16 mouse cellular contexts compared by ENCODE assay signal in the genomic region with DNA sequence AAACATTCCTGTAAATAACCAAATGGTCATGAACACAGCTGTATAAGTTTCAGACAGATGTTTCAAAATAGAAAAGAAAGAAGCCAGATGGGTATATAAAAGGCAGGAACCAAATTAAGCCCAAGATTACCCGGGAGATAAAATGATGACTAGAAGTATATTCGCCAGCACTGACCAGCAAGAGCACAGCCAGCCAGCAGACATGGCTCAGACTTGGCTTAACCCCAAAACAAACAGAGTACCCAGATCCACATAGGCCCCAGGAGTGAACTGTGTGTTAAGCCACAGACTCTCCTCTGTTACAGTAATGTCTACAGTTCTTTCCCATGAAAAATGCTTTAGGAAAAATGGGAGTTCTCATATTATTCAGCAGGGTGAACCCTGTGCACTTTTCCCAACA.
DNase-seq lines count a peak whose midpoint lies in the region; ATAC-seq and TF ChIP-seq lines count a peak whose summit lies in the region.
"Had no signal": no experiment of that assay in that cellular context is flagged by ENCODE, and none has a peak within 500 bp of the region (broad histone marks: within the 10 kb centered on the region; RNA-seq: fewer than 3 reads in every experiment).

No protein-coding gene starts in this region.

- no peaks in the 10 kb centered on the region for H3K79me2 ChIP-seq in myocyte (ENCODE audit: control insufficient read depth, insufficient read depth)

- TF ChIP-seq POLR2A in brain, embryonic 14.5 days (IDR thresholded peaks at IDR 0.05; ENCODE audit: borderline replicate concordance, extremely low read depth, insufficient read depth, insufficient read length, poor library complexity, severe bottlenecking), result no peak
- no peak for TF ChIP-seq POLR2A in myocyte (IDR thresholded peaks at IDR 0.05; ENCODE audit: insufficient read length, low read depth)

- peak; percentile 14 for DNase-seq in embryo, embryonic 11 days
- no peak for DNase-seq in embryo, embryonic 10.5 days (ENCODE audit: low spot score)
- DNase-seq in lung, adult 18-20 months, result no peak
- DNase-seq in brain, embryonic 14.5 days (ENCODE audit: low read depth), result peak; percentile 6
- no peak for DNase-seq in right cerebral cortex, postnatal 36 days (ENCODE audit: low spot score in 2 of 2)
- DNase-seq in neural tube, embryonic 10.5 days (ENCODE audit: extremely low spot score, low spot score), result no peak
- DNase-seq: adrenal gland, postnatal 25 days; cerebellum, adult 9-11 months; gastrocnemius, postnatal 14 days; lung, postnatal 10 days had no signal

- 46% methylated on average over 2 of the region's 2 CpGs for WGBS in lung, embryonic 15.5 days

- no peak overlapping the region for H3K9ac ChIP-seq in lung, embryonic 15.5 days

- no peak overlapping the region for H3K4me2 ChIP-seq in lung, embryonic 15.5 days
- H3K4me2 ChIP-seq in myocyte (ENCODE audit: low read depth), result peak overlapping the region; percentile 10
- H3K4me2 ChIP-seq: liver, embryonic 11.5 days had no signal

- peak; percentile 49; the same call in 1 of the 2 replicates for ATAC-seq in lung, embryonic 15.5 days (ENCODE audit: borderline replicate concordance, extremely low read depth, low FRiP score, low TSS enrichment)
- ATAC-seq: inflammation-experienced regulatory T-cells, adult 6 months had no signal

- no peaks in the 10 kb centered on the region for H3K36me3 ChIP-seq in lung, embryonic 15.5 days
- H3K36me3 ChIP-seq in myocyte (ENCODE audit: control insufficient read depth, insufficient read depth), result no peaks in the 10 kb centered on the region

- no peaks in the 10 kb centered on the region for H3K9me3 ChIP-seq in lung, embryonic 15.5 days

- H3K27me3 ChIP-seq in lung, embryonic 15.5 days, result no peaks in the 10 kb centered on the region
- H3K27me3 ChIP-seq in myocyte (ENCODE audit: control insufficient read depth, insufficient read depth, insufficient read length), result no peaks in the 10 kb centered on the region

- no peak for TF ChIP-seq CTCF in brain, embryonic 14.5 days (IDR thresholded peaks at IDR 0.05; ENCODE audit: borderline replicate concordance, extremely low read depth, insufficient read depth, insufficient read length)

- no peaks in the 10 kb centered on the region for H3K4me1 ChIP-seq in lung, embryonic 15.5 days

- H3K27ac ChIP-seq in lung, embryonic 15.5 days, result no peak overlapping the region
- H3K27ac ChIP-seq: layer of hippocampus, adult 2 months; left cerebral cortex, adult 2 months had no signal

- H3ac ChIP-seq in myocyte (ENCODE audit: control insufficient read depth, insufficient read length), result no peak overlapping the region

- no peak overlapping the region for H3K4me3 ChIP-seq in lung, embryonic 15.5 days
- H3K4me3 ChIP-seq in myocyte, result no peak overlapping the region
- H3K4me3 ChIP-seq: layer of hippocampus, adult 2 months; left cerebral cortex, adult 2 months had no signal

TF ChIP-seq in myocyte, 11 proteins besides CTCF, POLR2A, EP300 and RAD21:
- no peak for TF ChIP-seq REST (IDR thresholded peaks at IDR 0.05; ENCODE audit: insufficient read depth, insufficient read length)
- TF ChIP-seq MYOD1 (IDR thresholded peaks at IDR 0.05; ENCODE audit: control insufficient read depth in 1 of 3, insufficient read length in 2 of 3, low read depth in 2 of 3), result no peak
- no peak for TF ChIP-seq TCF3 (IDR thresholded peaks at IDR 0.05; ENCODE audit: insufficient read length, low read depth)
- no peak for TF ChIP-seq USF1 (IDR thresholded peaks at IDR 0.05; ENCODE audit: low read depth)
- no peak for TF ChIP-seq POLR2AphosphoS2 (IDR thresholded peaks at IDR 0.05; ENCODE audit: insufficient read length, low read depth)
- no peak for TF ChIP-seq CEBPB (IDR thresholded peaks at IDR 0.05; ENCODE audit: insufficient read depth, poor library complexity, severe bottlenecking)
- no peak for TF ChIP-seq MAX (IDR thresholded peaks at IDR 0.05; ENCODE audit: low read depth)
- TF ChIP-seq E2F4 (IDR thresholded peaks at IDR 0.05; ENCODE audit: insufficient read depth), result no peak
- TF ChIP-seq MYOG (IDR thresholded peaks at IDR 0.05; ENCODE audit: control insufficient read depth in 1 of 3, insufficient read depth in 1 of 3, insufficient read length in 2 of 3, low read depth in 2 of 3), result no peak
- no peak for TF ChIP-seq SRF (IDR thresholded peaks at IDR 0.05; ENCODE audit: control insufficient read depth, insufficient read length, low read depth)
- TF ChIP-seq TCF12 (IDR thresholded peaks at IDR 0.05; ENCODE audit: insufficient read depth, poor library complexity, severe bottlenecking), result no peak

Comparison
In these comparisons a context has a peak if more than half of its experiments do, and no peak if none do; other contexts are left out.
1. DNase-seq: peak in embryo, embryonic 11 days (single experiment) and brain, embryonic 14.5 days (single experiment); none in embryo, embryonic 10.5 days (single experiment), lung, adult 18-20 months (0 of 2), right cerebral cortex, postnatal 36 days (0 of 2) and neural tube, embryonic 10.5 days (single experiment).